Mouse (Mus musculus): ENCODE data around the gene Mocs1.

Mocs1 gene

GRCm38 (mm10) chr17:49481876-49482275 lies 53.7 kb downstream of the Mocs1 start:
- DNase-seq (ENCODE audit: low spot score in 2 of 2) = no peak

GRCm38 (mm10) chr17:49484435-49484834 lies 56.3 kb downstream of the Mocs1 start:
- DNase-seq (ENCODE audit: low spot score in 2 of 2) = no peak

GRCm38 (mm10) chr17:49489098-49489497 lies 60.9 kb downstream of the Mocs1 start:
- DNase-seq (ENCODE audit: low spot score in 2 of 2) = peak; percentile 53 to 55

DNA sequence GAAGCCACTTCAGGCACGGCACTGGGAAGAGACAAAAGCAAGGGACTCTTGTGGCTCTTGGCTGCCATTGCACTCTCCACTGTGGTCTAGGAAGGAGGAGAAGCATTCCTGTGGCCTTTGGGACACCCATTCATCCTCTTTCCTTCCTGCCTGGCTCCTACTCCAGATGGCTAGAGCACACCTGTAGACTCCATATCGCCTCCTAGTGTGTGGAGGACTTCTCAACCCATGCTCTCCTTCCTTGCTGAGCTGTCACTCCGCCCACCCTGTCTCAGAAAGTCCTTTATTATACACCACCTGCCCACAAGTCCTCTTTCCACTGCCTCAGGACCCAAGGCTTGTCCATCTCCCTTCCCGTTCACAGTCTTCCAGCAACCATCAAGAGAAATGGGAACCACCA lies 65.1 kb downstream of the Mocs1 start:
- no peak for DNase-seq (ENCODE audit: low spot score in 2 of 2)

- DNase-seq (ENCODE audit: low spot score in 2 of 2) = no peak
These were observed 70.0 kb downstream of the Mocs1 start for GRCm38 (mm10) chr17:49498169-49498568.

GRCm38 (mm10) chr17:49499635-49500034 lies 71.5 kb downstream of the Mocs1 start:
- DNase-seq (ENCODE audit: low spot score in 2 of 2) = no peak

DNA sequence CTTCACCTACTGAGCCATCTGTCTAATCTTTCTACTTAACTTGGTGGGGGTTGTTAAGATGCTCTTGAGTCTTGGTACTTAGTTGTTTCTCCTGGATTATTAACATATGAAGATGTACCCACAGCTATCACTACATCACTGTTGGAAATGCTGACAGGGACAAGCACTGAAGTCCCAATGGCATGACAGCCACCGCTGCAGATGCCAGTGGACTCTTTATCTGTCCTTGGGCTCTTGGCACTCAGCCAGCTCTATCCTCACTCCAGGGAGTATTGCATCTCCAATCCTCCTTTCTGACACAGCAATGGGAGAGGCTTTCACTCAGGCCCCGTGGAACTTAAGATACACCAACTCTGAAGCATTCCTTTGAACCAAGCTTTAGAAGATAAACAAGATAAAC lies 72.1 kb downstream of the Mocs1 start:
- no peak for DNase-seq (ENCODE audit: low spot score in 2 of 2)

- DNase-seq (ENCODE audit: low spot score in 2 of 2) = peak; percentile 11 to 40
These were observed 75.2 kb downstream of the Mocs1 start for GRCm38 (mm10) chr17:49503246-49503900.
